Mouse (Mus musculus) hindbrain, embryonic 13.5 days (tissue): ENCODE measurements around the gene Slc6a17. TPM values are rescaled to one million over a fixed set of nuclear protein-coding genes. Genes with fewer than 3 reads are reported as not detected.
A peak's percentile ranks its signal among the peaks of the same experiment; 100 is the strongest.

Experiments used
- ATAC-seq: fragments of 200-750 bp; cut with Nextera tagmentation; 2 replicates; pipeline ENCODE4 v1.8.0; 2017; ENCODE audit warnings: moderate TSS enrichment; ENCODE audit not compliant: low FRiP score
- H3K27ac ChIP-seq: fragments of 300-500 bp; sonication (generic); 2 replicates; pipeline ENCODE4 v1.5.1; 2015; ENCODE audit warnings: inconsistent platforms, mild to moderate bottlenecking, moderate library complexity
- H3K27me3 ChIP-seq: fragments of 300-500 bp; sonication (generic); 2 replicates; pipeline ENCODE4 v1.6.1; 2015; ENCODE audit warnings: mild to moderate bottlenecking, inconsistent platforms
- H3K36me3 ChIP-seq: fragments of 300-500 bp; sonication (generic); 2 replicates; pipeline ENCODE4 v1.6.1; 2015; ENCODE audit warnings: mild to moderate bottlenecking, inconsistent platforms
- H3K4me1 ChIP-seq: fragments of 300-500 bp; sonication (generic); replicated peaks from 2 replicates; pipeline ENCODE4 v1.6.1; 2015; ENCODE audit warnings: inconsistent platforms
- H3K4me2 ChIP-seq: fragments of 300-500 bp; sonication (generic); 2 replicates; pipeline ENCODE4 v1.6.1; 2015; ENCODE audit warnings: inconsistent platforms, mild to moderate bottlenecking, moderate library complexity
- H3K4me3 ChIP-seq: fragments of 300-500 bp; sonication (generic); 2 replicates; pipeline ENCODE4 v1.5.1; 2015; ENCODE audit warnings: mild to moderate bottlenecking, inconsistent platforms
- H3K9ac ChIP-seq: fragments of 300-500 bp; sonication (generic); 2 replicates; pipeline ENCODE4 v1.6.1; 2015; ENCODE audit warnings: mild to moderate bottlenecking, inconsistent platforms
- H3K9me3 ChIP-seq: fragments of 300-500 bp; sonication (generic); 2 replicates; pipeline ENCODE4 v1.6.1; 2016; ENCODE audit warnings: inconsistent platforms
- WGBS: fragments of 180-500 bp; shearing (Covaris S2); methylation state at CpG from one replicate; pipeline ENCODE4 v1.1.7; 2015; 5-methylcytosine and 5-hydroxymethylcytosine counted together
- polyA plus RNA-seq: library from polyadenylated mRNA; unstranded; fragments of >200 nt; fragmentation: Nextera tagmentation; extraction: Ambion mirVana; gene quantifications from 2 replicates; pipeline ENCODE4 v1.2.1, GENCODE M21; 2015

Gene Slc6a17
- polyA plus RNA-seq, 1 experiment from 2014 or later, result 10.6 TPM

GRCm38 (mm10) chr3:107431268-107431667, 86.5 kb downstream of the Slc6a17 start:
- peaks cover 26% of the 10 kb centered on the region for H3K4me1 ChIP-seq
- H3K9me3 ChIP-seq, result no peaks in the 10 kb centered on the region
- H3K27ac ChIP-seq, result peak overlapping the region; percentile 23; the same call in 1 of the 2 replicates
- WGBS, result 9% methylated on average over 1 of the region's 1 CpGs
- H3K9ac ChIP-seq, result no peak overlapping the region
- H3K4me2 ChIP-seq, result no peak overlapping the region
- no peak overlapping the region for H3K4me3 ChIP-seq
- peak; percentile 67 for ATAC-seq
- H3K27me3 ChIP-seq, result 0 out of 2 replicates have a peak, but pooled peaks cover 5% of the 10 kb centered on the region
- H3K36me3 ChIP-seq, result no peaks in the 10 kb centered on the region

- 0 out of 2 replicates have a peak, but pooled peaks cover 5% of the 10 kb centered on the region for H3K27me3 ChIP-seq
- H3K9ac ChIP-seq, result no peak overlapping the region
- H3K4me1 ChIP-seq, result no peaks in the 10 kb centered on the region
- 68% methylated on average over 11 of the region's 11 CpGs for WGBS
- H3K27ac ChIP-seq, result no peak overlapping the region
- no peak overlapping the region for H3K4me3 ChIP-seq
- no peaks in the 10 kb centered on the region for H3K36me3 ChIP-seq
- no peak overlapping the region for H3K4me2 ChIP-seq
- peak; percentile 46; the same call in 1 of the 2 replicates for ATAC-seq
- H3K9me3 ChIP-seq, result no peaks in the 10 kb centered on the region
These were observed 93.4 kb downstream of the Slc6a17 start for GRCm38 (mm10) chr3:107424258-107425041.

GRCm38 (mm10) chr3:107420156-107420555, 97.7 kb downstream of the Slc6a17 start:
- no peak overlapping the region for H3K4me3 ChIP-seq
- H3K27ac ChIP-seq, result no peak overlapping the region
- WGBS, result 50% methylated on average over 2 of the region's 2 CpGs
- H3K9ac ChIP-seq, result no peak overlapping the region
- no peaks in the 10 kb centered on the region for H3K27me3 ChIP-seq
- H3K9me3 ChIP-seq, result no peaks in the 10 kb centered on the region
- ATAC-seq, result no peak
- no peaks in the 10 kb centered on the region for H3K4me1 ChIP-seq
- H3K36me3 ChIP-seq, result no peaks in the 10 kb centered on the region
- no peak overlapping the region for H3K4me2 ChIP-seq

Other genes with a start within 250 kb of the Slc6a17 start
- gene Lamtor5, start 239.2 kb downstream of the Slc6a17 start, polyA plus RNA-seq, result 200 TPM in 2 replicates
- 2.3 and 2.5 TPM in 2 replicates for gene Slc16a4, start 226.8 kb downstream of the Slc6a17 start, polyA plus RNA-seq
- gene Rbm15, start 184.3 kb downstream of the Slc6a17 start, polyA plus RNA-seq, result 9.1 and 9.5 TPM in 2 replicates
- 2.1 and 2.3 TPM in 2 replicates for gene Kcnc4, start 58.5 kb downstream of the Slc6a17 start, polyA plus RNA-seq
- gene Ubl4b, start 37.1 kb upstream of the Slc6a17 start, polyA plus RNA-seq, result not detected in 2 replicates
- gene Alx3, start 77.0 kb upstream of the Slc6a17 start, polyA plus RNA-seq, result 0.31 and 0.62 TPM in 2 replicates
- gene Gm10961, start 113.3 kb upstream of the Slc6a17 start, polyA plus RNA-seq, result not detected in 2 replicates
- 143 and 145 TPM in 2 replicates for gene Strip1, start 113.7 kb upstream of the Slc6a17 start, polyA plus RNA-seq
- 106 and 108 TPM in 2 replicates for gene Ahcyl1, start 178.5 kb upstream of the Slc6a17 start, polyA plus RNA-seq
- 6.3 and 6.5 TPM in 2 replicates for gene Csf1, start 242.5 kb upstream of the Slc6a17 start, polyA plus RNA-seq